Mouse (Mus musculus) splenic B cell, adult 2 months (primary cell): ENCODE data around the gene Hoxa6.

Experiments
- DNase-seq: peaks from one replicate; pipeline ENCODE4 v3.0.0-alpha.2; 2011; ENCODE audit warnings: low read depth, low spot score
- H3K27me3 ChIP-seq: 2 replicates; pipeline ENCODE4 v1.6.1; 2012; ENCODE audit warnings: mild to moderate bottlenecking, low read length, moderate library complexity, mixed read lengths; ENCODE audit not compliant: control insufficient read depth, poor library complexity, insufficient read depth, severe bottlenecking
- H3K36me3 ChIP-seq: 2 replicates; pipeline ENCODE4 v1.6.1; 2012; ENCODE audit warnings: mild to moderate bottlenecking, low read length, moderate library complexity, mixed read lengths; ENCODE audit not compliant: control insufficient read depth, poor library complexity, insufficient read depth, severe bottlenecking

Hoxa6 gene

DNA sequence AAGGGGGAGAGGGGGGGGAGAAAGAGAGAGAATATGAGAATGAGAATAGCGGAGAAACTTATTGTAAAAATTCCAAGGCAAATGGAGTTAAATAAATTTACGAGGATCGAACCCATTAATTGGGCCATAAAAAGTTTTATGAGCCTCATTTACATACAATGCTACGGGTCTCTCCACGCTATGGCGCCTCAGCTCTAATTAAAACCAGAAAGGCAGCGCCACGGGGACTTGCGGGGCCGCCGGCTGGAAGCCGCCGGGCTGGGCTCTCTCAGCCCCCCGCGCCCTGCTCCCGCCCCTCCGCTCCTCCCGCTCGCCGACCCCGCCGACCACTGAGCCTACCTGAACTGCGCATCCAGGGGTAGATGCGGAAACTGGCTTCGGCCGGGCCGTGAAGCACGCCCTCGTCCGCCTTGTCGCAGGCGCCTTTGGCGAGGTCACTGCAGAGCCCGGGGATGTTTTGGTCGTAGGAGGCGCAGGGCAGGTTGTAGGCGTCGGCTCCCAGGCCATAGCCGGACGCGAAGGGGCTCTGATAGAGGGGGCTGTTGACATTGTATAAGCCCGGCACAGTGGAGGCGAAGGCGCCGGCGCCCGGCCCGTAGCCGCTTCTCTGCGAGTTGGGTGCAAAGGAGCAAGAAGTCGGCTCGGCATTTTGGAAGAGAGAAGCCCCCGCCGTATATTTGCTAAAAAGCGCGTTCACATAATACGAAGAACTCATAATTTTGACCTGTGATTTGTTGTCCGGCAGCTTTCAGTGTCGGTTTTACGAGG is 8.4 kb upstream of the Hoxa6 start:
- no peaks in the 10 kb centered on the region for H3K36me3 ChIP-seq
- peaks cover 4% of the 10 kb centered on the region for H3K27me3 ChIP-seq
- DNase-seq, result no peak

DNA sequence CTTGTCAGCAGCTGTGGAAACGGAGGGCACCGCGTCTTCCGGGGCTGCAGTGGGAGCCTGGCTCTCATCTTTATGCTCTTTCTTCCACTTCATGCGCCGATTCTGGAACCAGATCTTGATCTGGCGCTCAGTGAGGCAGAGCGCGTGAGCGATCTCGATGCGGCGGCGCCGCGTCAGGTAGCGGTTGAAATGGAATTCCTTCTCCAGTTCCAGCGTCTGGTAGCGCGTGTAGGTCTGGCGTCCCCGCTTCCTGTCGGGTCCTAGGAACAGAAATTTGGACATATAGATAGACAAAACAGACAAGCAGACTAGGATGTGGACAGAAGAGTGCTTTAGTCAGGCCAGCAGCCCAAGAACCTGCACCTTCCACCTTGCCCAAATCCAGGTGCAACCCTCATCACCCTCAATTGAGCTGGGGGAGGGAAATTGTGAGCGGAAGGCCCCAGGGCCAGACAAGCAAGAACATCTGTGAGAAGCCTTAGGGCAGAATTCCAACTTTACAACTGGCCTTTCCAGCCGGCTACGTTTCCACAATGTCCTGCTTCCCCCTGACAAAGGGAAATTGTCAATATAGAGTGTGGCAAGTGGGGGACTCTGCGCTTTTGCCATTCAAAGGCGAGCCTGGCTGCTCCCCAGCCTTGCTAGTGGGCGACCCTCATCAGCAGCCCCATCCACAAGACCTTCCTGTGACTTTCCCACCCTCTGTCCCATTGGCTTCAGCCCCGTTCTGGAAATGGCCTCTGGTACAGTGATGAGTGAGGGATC is 7.4 kb upstream of the Hoxa6 start:
- DNase-seq, result no peak
- no peaks in the 10 kb centered on the region for H3K36me3 ChIP-seq
- H3K27me3 ChIP-seq, result peaks cover 6% of the 10 kb centered on the region

DNA sequence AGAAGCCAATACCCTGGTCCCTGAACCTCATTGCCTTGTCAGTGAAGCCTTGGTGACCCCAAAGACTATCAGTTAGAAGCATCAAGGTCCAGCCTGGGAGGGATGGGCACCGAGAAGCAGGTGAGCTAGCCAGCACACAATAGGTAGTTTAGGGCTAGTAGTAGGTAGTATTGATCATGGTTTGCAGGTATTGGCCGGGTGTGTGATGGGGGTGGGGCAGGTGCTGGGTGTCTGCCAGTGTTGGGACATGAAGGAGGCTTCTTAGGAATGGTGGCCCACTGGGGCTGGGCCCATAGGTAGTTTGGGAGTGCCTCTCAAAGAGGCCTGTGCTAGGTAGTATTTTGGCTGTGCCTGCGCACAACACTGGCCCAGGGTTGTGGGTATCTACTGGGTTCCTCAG is 6.5 kb upstream of the Hoxa6 start:
- no peak for DNase-seq
- Histone ChIP-seq H3K36me3 (no peaks in the 10 kb centered on the region), H3K27me3 (peaks cover 6% of the 10 kb centered on the region)

DNA sequence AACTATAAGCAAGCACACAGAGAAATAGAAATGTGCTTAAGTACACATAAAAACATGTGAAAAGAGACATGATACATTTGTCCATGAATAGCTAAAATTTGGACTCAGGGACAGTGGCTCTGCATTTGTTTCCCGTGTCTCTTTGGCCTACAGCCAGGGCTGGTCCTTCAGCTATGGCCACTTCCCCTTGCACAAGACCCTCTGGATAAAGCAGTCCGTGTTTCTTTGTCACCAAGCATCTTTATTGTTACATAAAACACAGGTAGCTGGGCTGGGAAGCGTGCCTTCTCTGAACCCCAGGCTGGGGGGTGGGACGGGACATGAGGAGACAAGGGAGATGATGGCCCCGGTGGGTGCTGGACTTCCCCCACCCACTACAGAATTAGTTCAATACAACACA is 5.7 kb upstream of the Hoxa6 start:
- DNase-seq, result no peak

DNA sequence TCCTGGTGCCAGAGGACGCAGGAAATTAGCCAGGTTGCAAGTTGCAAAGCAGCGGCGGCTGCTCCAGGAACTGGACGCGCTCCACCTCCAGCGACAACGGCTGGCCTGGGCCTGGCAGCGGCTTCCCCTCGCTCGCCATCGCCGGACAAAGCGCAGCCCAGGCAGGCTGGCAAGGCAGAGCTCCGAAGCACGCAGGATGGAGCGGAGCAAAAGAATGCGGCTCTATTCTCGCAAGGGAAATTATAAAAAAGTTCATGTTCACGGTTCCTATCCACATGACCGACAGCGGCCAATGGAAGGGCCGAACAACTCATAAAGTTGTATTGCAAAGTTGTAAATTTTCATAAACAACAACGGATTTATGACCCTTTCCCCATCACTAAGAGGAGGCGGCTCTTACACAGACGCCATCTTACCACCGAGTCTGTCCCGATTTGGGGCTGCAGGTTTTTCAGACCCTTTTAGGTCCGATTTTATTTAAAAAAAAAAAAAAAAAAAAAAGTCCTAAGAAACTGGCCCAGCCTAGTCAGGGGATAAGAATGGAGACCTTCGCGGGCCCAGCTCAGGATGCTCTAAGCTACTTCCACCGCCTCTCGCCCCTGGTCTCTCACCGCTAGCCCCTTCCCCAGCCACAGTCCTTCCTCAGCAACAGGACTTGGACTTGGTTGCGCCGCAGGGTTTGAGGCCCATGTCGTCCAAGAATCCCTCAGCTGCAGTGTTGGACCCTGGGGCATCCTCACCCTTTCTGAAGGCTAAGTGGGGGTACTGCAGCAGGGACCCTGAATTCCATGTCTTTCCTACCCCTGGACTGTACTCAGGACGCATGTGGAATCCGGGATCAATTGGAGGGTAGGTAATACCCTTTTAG is 4.8 kb upstream of the Hoxa6 start, which contains the start of the genes Hoxa3 and Gm28308:
Gene Hoxa3 (minus strand): TSS at position 218 of the 868 bp plus-strand sequence.
Gene Gm28308 (minus strand): TSS at position 221 of the 868 bp plus-strand sequence.
- DNase-seq, result no peak
- Histone ChIP-seq H3K36me3 (no peaks in the 10 kb centered on the region), H3K27me3 (peaks cover 6% of the 10 kb centered on the region)

More for the DNA sequence above, 5.7 kb upstream of the Hoxa6 start:
- Histone ChIP-seq H3K36me3 (no peaks in the 10 kb centered on the region), H3K27me3 (peaks cover 6% of the 10 kb centered on the region)

DNA sequence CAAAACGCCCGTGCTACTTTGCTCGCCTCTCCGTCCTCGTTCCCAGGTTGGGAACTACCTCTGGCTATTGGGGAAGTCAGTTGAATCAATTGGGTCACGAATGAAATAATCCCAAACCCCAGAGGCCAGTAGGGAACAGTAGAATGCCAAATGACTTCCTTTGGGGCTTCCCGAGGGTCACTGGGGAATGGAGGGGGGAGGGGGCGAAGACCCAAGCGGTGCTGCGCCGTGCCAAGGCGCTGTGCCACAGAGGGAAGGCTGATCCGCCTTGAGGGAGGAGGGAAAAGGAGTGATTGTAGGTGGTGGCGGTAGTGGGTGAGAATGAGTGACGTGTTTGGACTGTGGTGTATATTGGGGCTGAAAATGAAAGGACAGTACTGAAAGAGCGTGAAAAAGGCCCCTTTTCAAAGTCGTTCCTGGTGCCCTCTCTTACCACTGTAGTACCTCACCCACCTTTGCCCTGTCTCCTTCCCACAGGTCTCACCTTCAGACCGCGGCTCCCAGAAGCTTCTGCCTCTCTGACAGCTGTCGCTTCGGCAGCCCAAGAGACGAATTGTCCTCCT is 4.1 kb upstream of the Hoxa6 start:
- H3K36me3 ChIP-seq, result no peaks in the 10 kb centered on the region
- DNase-seq, result no peak
- H3K27me3 ChIP-seq, result peaks cover 4% of the 10 kb centered on the region

DNA sequence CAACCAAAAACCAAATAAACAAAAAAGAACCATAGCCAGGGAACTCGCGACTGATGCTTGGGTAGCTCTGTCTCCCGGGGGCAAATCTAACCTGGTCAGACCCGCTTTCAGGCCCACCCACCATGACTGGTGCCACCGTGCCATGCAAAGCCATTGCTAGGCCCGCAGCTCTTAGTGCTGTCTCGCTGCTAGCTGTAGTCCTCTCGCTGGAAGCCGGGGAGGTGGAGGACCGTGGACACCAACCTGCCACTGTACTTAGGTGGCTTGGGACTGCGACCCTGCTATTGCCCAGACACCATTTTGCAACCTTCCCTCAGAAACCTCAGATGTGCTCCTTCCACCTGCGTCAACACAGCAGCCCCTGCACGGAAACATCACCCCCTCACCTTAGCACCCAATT is 3.4 kb upstream of the Hoxa6 start:
- Histone ChIP-seq H3K27me3 (peaks cover 4% of the 10 kb centered on the region), H3K36me3 (no peaks in the 10 kb centered on the region)
- no peak for DNase-seq

DNA sequence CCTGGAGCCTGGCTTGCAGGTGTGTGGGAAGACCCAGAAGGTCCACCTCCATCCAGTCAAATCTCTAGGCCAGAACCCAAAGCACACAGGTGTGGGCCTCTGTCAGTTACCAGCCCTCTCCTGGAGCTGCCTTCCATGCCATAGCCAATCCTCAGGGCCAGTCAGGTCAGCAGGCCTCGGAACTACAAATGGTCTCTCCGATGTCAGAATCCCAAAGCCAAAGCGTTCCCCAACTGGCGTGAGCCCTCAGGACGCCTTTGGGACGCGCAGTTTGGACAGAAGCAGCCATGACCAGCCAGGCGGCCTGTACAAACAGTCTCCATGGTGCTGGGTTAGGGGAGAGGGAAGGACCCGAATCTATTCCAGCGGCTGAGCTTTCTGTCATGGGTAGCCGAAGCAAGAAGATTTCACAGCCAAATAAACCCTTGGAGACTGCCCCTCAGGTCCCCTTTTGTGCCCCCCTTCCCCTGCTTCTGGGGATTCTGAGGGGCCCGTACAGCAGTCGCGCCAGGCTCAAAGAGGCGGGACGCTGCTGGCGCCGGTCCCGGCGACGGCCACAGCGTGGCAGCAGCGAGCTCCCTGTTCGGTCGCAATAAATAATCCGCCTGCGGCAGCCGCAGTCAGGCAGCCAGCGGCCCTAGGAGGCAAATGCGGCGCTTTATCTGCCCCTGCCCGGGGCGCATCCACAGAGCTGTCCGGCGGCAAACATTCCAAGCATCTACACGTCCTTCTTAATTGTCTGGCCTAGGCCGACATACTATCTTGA is 2.8 kb upstream of the Hoxa6 start:
- Histone ChIP-seq H3K27me3 (peaks cover 4% of the 10 kb centered on the region), H3K36me3 (no peaks in the 10 kb centered on the region)
- DNase-seq, result peak; percentile 78

DNA sequence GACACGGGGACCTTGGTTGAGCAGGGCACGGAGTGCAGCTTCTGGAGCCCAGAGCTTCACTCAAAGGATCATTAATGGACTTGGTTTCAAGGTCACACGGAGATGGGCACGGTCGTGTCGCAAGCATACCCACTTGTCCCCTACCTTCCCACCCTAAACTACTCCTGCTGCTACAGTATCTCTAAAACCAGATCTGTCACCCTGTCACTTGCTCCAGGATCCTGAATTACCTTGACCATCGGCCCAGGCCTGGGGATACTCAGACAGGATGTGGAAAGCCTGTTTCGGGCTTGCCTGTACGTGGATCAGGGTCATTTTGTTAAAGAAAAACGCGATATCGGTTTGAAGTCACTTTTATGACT is 1.1 kb upstream of the Hoxa6 start:
- no peaks in the 10 kb centered on the region for H3K36me3 ChIP-seq
- H3K27me3 ChIP-seq, result peaks cover 4% of the 10 kb centered on the region
- DNase-seq, result no peak

DNA sequence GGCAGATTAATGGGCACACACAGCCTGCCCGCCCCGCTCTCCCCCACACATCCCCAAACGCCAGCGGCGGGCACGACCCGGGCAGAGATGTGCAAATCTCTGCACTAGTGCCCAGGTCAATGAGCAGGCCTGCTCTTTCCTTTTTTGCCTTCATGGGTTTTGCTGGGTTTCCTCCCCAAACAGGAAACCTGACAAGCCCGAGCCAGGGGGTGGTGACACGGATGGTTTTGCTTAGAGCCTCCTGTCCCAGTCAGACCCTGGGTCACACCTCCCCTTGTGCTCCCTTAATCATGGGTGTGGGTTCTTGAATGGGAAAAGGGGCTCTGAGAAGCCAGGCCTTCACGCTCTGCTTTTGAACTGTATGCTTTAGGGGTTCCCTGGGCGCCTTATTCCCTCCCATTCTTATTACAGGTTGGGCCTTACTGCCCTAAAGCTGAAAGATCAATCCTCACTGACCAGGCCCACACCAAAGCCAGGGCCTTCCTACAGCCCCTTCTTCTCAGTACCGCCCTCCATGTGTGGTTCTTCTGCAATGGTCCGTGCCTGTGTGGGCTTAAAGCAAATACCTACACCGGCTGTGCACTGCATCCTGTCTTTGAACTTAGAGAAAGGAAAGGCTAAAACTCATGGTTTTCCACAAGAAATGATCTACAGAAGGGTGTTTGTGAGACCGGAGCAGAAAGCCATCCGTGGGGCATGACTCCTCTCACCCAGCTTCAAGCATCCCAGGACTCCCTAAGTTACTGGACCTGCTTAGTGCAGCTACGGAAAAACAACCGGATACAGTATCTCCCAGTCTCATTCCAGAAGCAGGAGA is 554 bp upstream of the Hoxa6 start:
- peak; percentile 15 for DNase-seq
- H3K36me3 ChIP-seq, result no peaks in the 10 kb centered on the region
- peaks cover 4% of the 10 kb centered on the region for H3K27me3 ChIP-seq

DNA sequence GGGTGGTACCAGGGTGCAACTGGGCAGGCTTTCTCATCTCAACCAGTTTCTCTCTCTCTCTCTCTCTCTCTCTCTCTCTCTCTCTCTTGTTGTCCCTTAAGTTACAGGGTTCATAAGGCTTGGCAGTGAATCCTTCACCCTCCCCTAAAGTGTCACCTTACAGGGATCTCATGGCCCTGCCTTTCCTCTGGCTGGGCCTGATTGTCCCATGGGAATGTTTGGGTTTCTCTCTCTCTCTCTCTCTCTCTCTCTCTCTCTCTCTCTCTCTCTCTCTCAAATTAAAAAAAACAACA is 892 bp downstream of the Hoxa6 start:
- no peak for DNase-seq
- Histone ChIP-seq H3K36me3 (no peaks in the 10 kb centered on the region), H3K27me3 (peaks cover 2% of the 10 kb centered on the region)

DNA sequence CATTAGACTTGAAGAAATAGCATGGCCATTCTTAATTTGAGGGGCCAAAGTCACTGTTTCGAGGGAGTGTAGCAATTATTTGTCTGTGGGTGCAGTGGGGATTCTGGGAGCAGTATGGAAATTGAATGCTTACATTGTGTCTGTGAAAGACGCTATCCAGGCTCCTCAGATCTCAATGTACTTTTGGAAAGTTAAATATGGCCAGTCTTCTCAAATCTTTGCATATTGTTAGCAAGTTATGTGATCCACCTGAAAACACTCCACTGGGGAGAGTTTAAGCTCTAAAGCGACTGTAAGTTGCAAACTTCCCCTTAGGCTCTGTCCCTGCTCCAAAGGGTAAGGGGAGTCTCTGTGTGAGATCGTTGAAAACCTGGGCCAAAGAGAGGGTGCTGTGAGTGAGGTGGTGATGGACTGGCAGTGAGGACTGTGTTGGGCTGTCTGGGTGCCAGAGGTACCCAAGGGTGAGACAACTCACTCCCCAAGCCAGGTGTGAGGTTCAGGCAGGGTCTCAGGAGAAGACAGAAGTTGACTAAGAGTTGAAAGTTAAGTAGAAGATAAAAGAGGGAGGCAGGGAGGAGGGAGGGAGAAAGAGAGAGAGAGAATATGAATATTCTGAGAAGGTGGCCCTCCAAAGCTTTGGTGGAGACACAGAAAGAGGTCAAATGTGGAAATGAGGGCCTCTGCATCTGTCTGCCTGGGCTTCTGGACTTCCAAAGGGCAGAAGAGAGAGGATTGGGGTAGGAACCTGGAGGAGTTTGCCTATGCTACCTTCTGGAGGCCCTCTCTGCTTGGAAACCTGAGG is 1.4 kb downstream of the Hoxa6 start:
- DNase-seq, result no peak

More for the DNA sequence above, 1.4 kb downstream of the Hoxa6 start:
- H3K36me3 ChIP-seq, result no peaks in the 10 kb centered on the region
- peaks cover 2% of the 10 kb centered on the region for H3K27me3 ChIP-seq
